Comparison of ENCODE assay signal across 24 mouse cellular contexts in genomic region chr16:21906902-21907301, GRCm38 (mm10).
"Had no signal": no experiment of that assay in that cellular context is flagged by ENCODE, and none has a peak within 500 bp of the region (broad histone marks: within the 10 kb centered on the region; RNA-seq: fewer than 3 reads in every experiment).

No protein-coding gene starts in this region.

- H3K4me3 ChIP-seq: heart, embryonic 12.5 days; hindbrain, embryonic 15.5 days; kidney, embryonic 15.5 days; limb, embryonic 13.5 days; limb, embryonic 15.5 days; liver, embryonic 12.5 days had no signal

- H3K36me3 ChIP-seq: heart, embryonic 12.5 days; kidney, embryonic 15.5 days; liver, embryonic 12.5 days had no signal

- H3K4me2 ChIP-seq: heart, embryonic 12.5 days; hindbrain, embryonic 15.5 days; kidney, embryonic 15.5 days; limb, embryonic 13.5 days; limb, embryonic 15.5 days; liver, embryonic 12.5 days had no signal

- ATAC-seq: forebrain, postnatal 0 days; hindbrain, postnatal 0 days; intestine, embryonic 16.5 days; liver, embryonic 12.5 days had no signal

- H3K27me3 ChIP-seq: heart, embryonic 12.5 days; hindbrain, embryonic 15.5 days; kidney, embryonic 15.5 days; limb, embryonic 13.5 days; limb, embryonic 15.5 days; liver, embryonic 12.5 days had no signal

- H3K9ac ChIP-seq: forebrain, postnatal 0 days; heart, embryonic 12.5 days; hindbrain, embryonic 15.5 days; kidney, embryonic 15.5 days; limb, embryonic 13.5 days; limb, embryonic 15.5 days; liver, embryonic 12.5 days; liver, embryonic 14.5 days had no signal

- H3K9me3 ChIP-seq: heart, embryonic 12.5 days; hindbrain, embryonic 15.5 days; kidney, embryonic 15.5 days; limb, embryonic 13.5 days; limb, embryonic 15.5 days; liver, embryonic 12.5 days had no signal

- H3K4me1 ChIP-seq: hindbrain, embryonic 15.5 days; kidney, embryonic 15.5 days; limb, embryonic 13.5 days; limb, embryonic 15.5 days; liver, embryonic 12.5 days had no signal

- DNase-seq: forebrain, postnatal 0 days; gastrocnemius, postnatal 14 days; gastrocnemius, postnatal 36 days; heart, adult 18-20 months; heart, postnatal 10 days; heart, postnatal 36 days; kidney, adult 11 months; kidney, adult 2 months; kidney, adult 9 months; kidney, postnatal 14 days; kidney, postnatal 36 days; layer of hippocampus, adult 9-11 months; layer of hippocampus, postnatal 36 days; left cerebral cortex, postnatal 4 days had no signal

- H3K27ac ChIP-seq: hindbrain, embryonic 15.5 days; hindbrain, postnatal 0 days; kidney, embryonic 15.5 days; kidney, postnatal 0 days; limb, embryonic 13.5 days; limb, embryonic 15.5 days; liver, embryonic 12.5 days; liver, embryonic 14.5 days had no signal
